Mouse (Mus musculus): Measurements from ENCODE around the gene Slc17a4. TPM values are rescaled to one million over a fixed set of nuclear protein-coding genes. Genes with fewer than 3 reads are reported as not detected.

Gene Slc17a4
- total RNA-seq, 2 experiments from 2014 or later, result not detected

Other genes with a start within 250 kb of the Slc17a4 start
- gene Hist1h2ac, start 231.1 kb downstream of the Slc17a4 start, total RNA-seq (2015; ENCODE audit: low replicate concordance), result 5.6 and 12.3 TPM in 2 replicates
- gene Hist1h2ac, start 231.1 kb downstream of the Slc17a4 start, total RNA-seq (2017; ENCODE audit: low replicate concordance), result 55.5 and 70.6 TPM in 2 replicates
- gene Hist1h2bc, start 230.8 kb downstream of the Slc17a4 start, total RNA-seq (2015; ENCODE audit: low replicate concordance), result 44.9 and 49.2 TPM in 2 replicates
- 164 and 206 TPM in 2 replicates for gene Hist1h2bc, start 230.8 kb downstream of the Slc17a4 start, total RNA-seq (2017; ENCODE audit: low replicate concordance)
- gene Hist1h1t, start 219.2 kb downstream of the Slc17a4 start, total RNA-seq (2015; ENCODE audit: low replicate concordance), result not detected in 2 replicates
- gene Hist1h1t, start 219.2 kb downstream of the Slc17a4 start, total RNA-seq (2017; ENCODE audit: low replicate concordance), result 1.9 and 2.0 TPM in 2 replicates
- 59.8 and 77.5 TPM in 2 replicates for gene Hist1h4c, start 216.6 kb downstream of the Slc17a4 start, total RNA-seq (2015; ENCODE audit: low replicate concordance)
- gene Hist1h4c, start 216.6 kb downstream of the Slc17a4 start, total RNA-seq (2017; ENCODE audit: low replicate concordance), result 249 and 402 TPM in 2 replicates
- 5.0 and 17.9 TPM in 2 replicates for gene Hfe, start 204.2 kb downstream of the Slc17a4 start, total RNA-seq (2015; ENCODE audit: low replicate concordance)
- 2.0 and 4.5 TPM in 2 replicates for gene Hfe, start 204.2 kb downstream of the Slc17a4 start, total RNA-seq (2017; ENCODE audit: low replicate concordance)
- gene Hist1h1c, start 176.2 kb downstream of the Slc17a4 start, total RNA-seq (2015; ENCODE audit: low replicate concordance), result 188 and 215 TPM in 2 replicates
- gene Hist1h1c, start 176.2 kb downstream of the Slc17a4 start, total RNA-seq (2017; ENCODE audit: low replicate concordance), result 1,447 and 1,942 TPM in 2 replicates
- 41.1 and 59.8 TPM in 2 replicates for gene Hist1h3c, start 169.4 kb downstream of the Slc17a4 start, total RNA-seq (2015; ENCODE audit: low replicate concordance)
- gene Hist1h3c, start 169.4 kb downstream of the Slc17a4 start, total RNA-seq (2017; ENCODE audit: low replicate concordance), result 178 and 330 TPM in 2 replicates
- gene Hist1h2bb, start 168.3 kb downstream of the Slc17a4 start, total RNA-seq (2015; ENCODE audit: low replicate concordance), result 79.4 and 128 TPM in 2 replicates
- 1,415 and 1,638 TPM in 2 replicates for gene Hist1h2bb, start 168.3 kb downstream of the Slc17a4 start, total RNA-seq (2017; ENCODE audit: low replicate concordance)
- gene Hist1h2ab, start 163.9 kb downstream of the Slc17a4 start, total RNA-seq (2015; ENCODE audit: low replicate concordance), result 12.5 and 24.5 TPM in 2 replicates
- gene Hist1h2ab, start 163.9 kb downstream of the Slc17a4 start, total RNA-seq (2017; ENCODE audit: low replicate concordance), result 1,181 and 1,326 TPM in 2 replicates
- 179 and 183 TPM in 2 replicates for gene Hist1h3b, start 162.7 kb downstream of the Slc17a4 start, total RNA-seq (2015; ENCODE audit: low replicate concordance)
- 251 and 270 TPM in 2 replicates for gene Hist1h3b, start 162.7 kb downstream of the Slc17a4 start, total RNA-seq (2017; ENCODE audit: low replicate concordance)
- gene Hist1h4b, start 158.0 kb downstream of the Slc17a4 start, total RNA-seq (2015; ENCODE audit: low replicate concordance), result 50.5 and 52.2 TPM in 2 replicates
- 150 and 446 TPM in 2 replicates for gene Hist1h4b, start 158.0 kb downstream of the Slc17a4 start, total RNA-seq (2017; ENCODE audit: low replicate concordance)
- gene Hist1h4a, start 153.8 kb downstream of the Slc17a4 start, total RNA-seq (2015; ENCODE audit: low replicate concordance), result 15.4 and 15.7 TPM in 2 replicates
- 211 and 254 TPM in 2 replicates for gene Hist1h4a, start 153.8 kb downstream of the Slc17a4 start, total RNA-seq (2017; ENCODE audit: low replicate concordance)
- 26.3 and 29.6 TPM in 2 replicates for gene Hist1h3a, start 152.6 kb downstream of the Slc17a4 start, total RNA-seq (2015; ENCODE audit: low replicate concordance)
- 171 and 175 TPM in 2 replicates for gene Hist1h3a, start 152.6 kb downstream of the Slc17a4 start, total RNA-seq (2017; ENCODE audit: low replicate concordance)
- 106 and 128 TPM in 2 replicates for gene Hist1h1a, start 151.3 kb downstream of the Slc17a4 start, total RNA-seq (2015; ENCODE audit: low replicate concordance)
- gene Hist1h1a, start 151.3 kb downstream of the Slc17a4 start, total RNA-seq (2017; ENCODE audit: low replicate concordance), result 1,089 and 2,054 TPM in 2 replicates
- not detected in 2 replicates for gene Trim38, start 145.1 kb downstream of the Slc17a4 start, total RNA-seq (2015; ENCODE audit: low replicate concordance)
- gene Trim38, start 145.1 kb downstream of the Slc17a4 start, total RNA-seq (2017; ENCODE audit: low replicate concordance), result not detected in 2 replicates
- not detected in 2 replicates for gene Slc17a2, start 108.0 kb downstream of the Slc17a4 start, total RNA-seq (2015; ENCODE audit: low replicate concordance)
- not detected in 2 replicates for gene Slc17a2, start 108.0 kb downstream of the Slc17a4 start, total RNA-seq (2017; ENCODE audit: low replicate concordance)
- gene Slc17a3, start 75.6 kb downstream of the Slc17a4 start, total RNA-seq (2015; ENCODE audit: low replicate concordance), result not detected in 2 replicates
- gene Slc17a3, start 75.6 kb downstream of the Slc17a4 start, total RNA-seq (2017; ENCODE audit: low replicate concordance), result not detected in 2 replicates
- not detected in 2 replicates for gene Slc17a1, start 47.3 kb downstream of the Slc17a4 start, total RNA-seq (2015; ENCODE audit: low replicate concordance)
- gene Slc17a1, start 47.3 kb downstream of the Slc17a4 start, total RNA-seq (2017; ENCODE audit: low replicate concordance), result not detected in 2 replicates
- gene Hist1h2ba, start 19.1 kb upstream of the Slc17a4 start, total RNA-seq (2015; ENCODE audit: low replicate concordance), result not detected in 2 replicates
- not detected in 2 replicates for gene Hist1h2ba, start 19.1 kb upstream of the Slc17a4 start, total RNA-seq (2017; ENCODE audit: low replicate concordance)
- gene Hist1h2aa, start 19.5 kb upstream of the Slc17a4 start, total RNA-seq (2015; ENCODE audit: low replicate concordance), result not detected in 2 replicates
- not detected in 2 replicates for gene Hist1h2aa, start 19.5 kb upstream of the Slc17a4 start, total RNA-seq (2017; ENCODE audit: low replicate concordance)
- gene Scgn, start 76.2 kb upstream of the Slc17a4 start, total RNA-seq (2015; ENCODE audit: low replicate concordance), result not detected in 2 replicates
- gene Scgn, start 76.2 kb upstream of the Slc17a4 start, total RNA-seq (2017; ENCODE audit: low replicate concordance), result not detected in 2 replicates